In genomic region chr11:116642681-116643578, GRCm38 (mm10) we compare ENCODE assay signal across 8 mouse cellular contexts. TPM values are rescaled to one million over a fixed set of nuclear protein-coding genes. Genes with fewer than 3 reads are reported as not detected.
A peak's percentile ranks its signal among the peaks of the same experiment; 100 is the strongest.
DNase-seq lines count a peak whose midpoint lies in the region; ATAC-seq and TF ChIP-seq lines count a peak whose summit lies in the region.

No protein-coding gene starts in this region.

- H3K4me2 ChIP-seq in hindbrain, postnatal 0 days (ENCODE audit: low read depth, low read length) = peak overlapping the region; percentile 32

- 37% methylated on average over 14 of the region's 14 CpGs for WGBS in hindbrain, postnatal 0 days

- no peaks in the 10 kb centered on the region for H3K27me3 ChIP-seq in hindbrain, postnatal 0 days (ENCODE audit: insufficient read depth, low read length)

- H3K4me3 ChIP-seq in gastrocnemius, adult 2 months = peak overlapping the region; percentile 40; the same call in 1 of the 2 replicates
- no peak overlapping the region for H3K4me3 ChIP-seq in hindbrain, postnatal 0 days (ENCODE audit: low read length)

- peak; percentile 92 for DNase-seq in adipocyte (ENCODE audit: low spot score)
- peak; percentile 90 for DNase-seq in gastrocnemius, adult 2 months
- DNase-seq in hindbrain, postnatal 0 days (ENCODE audit: low spot score) = peak; percentile 90
- peak; percentile 94 to 97 for DNase-seq in left cerebral cortex, adult 18-20 months (ENCODE audit: low spot score in 2 of 2)
- peak; percentile 86 to 96 for DNase-seq in right cerebral cortex, adult 2 months (ENCODE audit: low spot score in 2 of 2)
- peak; percentile 76 for DNase-seq in urinary bladder, postnatal 10 days (ENCODE audit: low spot score)

- H3K4me1 ChIP-seq in hindbrain, postnatal 0 days (ENCODE audit: insufficient read depth, low read length) = no peaks in the 10 kb centered on the region

- no peak; the same call in 1 of the 2 replicates for TF ChIP-seq CTCF in gastrocnemius, adult 2 months (IDR thresholded peaks at IDR 0.05)
- TF ChIP-seq CTCF in hindbrain, postnatal 0 days (IDR thresholded peaks at IDR 0.05; ENCODE audit: low read depth) = peak; percentile 99

- intact Hi-C loops in gastrocnemius, adult 2 months (cut with DNase I) = loop anchor here (1.0 kb wide), 2 partner anchors 28 to 165 kb away; no protein-coding TSS in a partner anchor

- peak; percentile 95 for ATAC-seq in common myeloid progenitor, adult 5-6 weeks (replicated peaks; ENCODE audit: low read depth, poor library complexity, severe bottlenecking)
- peak; percentile 76 for ATAC-seq in hindbrain, postnatal 0 days
- peak; percentile 91 for ATAC-seq in megakaryocyte progenitor cell, adult 5-6 weeks (replicated peaks; ENCODE audit: poor library complexity)

- H3K27ac ChIP-seq in gastrocnemius, adult 2 months = peak overlapping the region; percentile 89
- no peak overlapping the region for H3K27ac ChIP-seq in hindbrain, postnatal 0 days

- no peaks in the 10 kb centered on the region for H3K36me3 ChIP-seq in hindbrain, postnatal 0 days (ENCODE audit: insufficient read depth, low read length)

- H3K9me3 ChIP-seq in hindbrain, postnatal 0 days (ENCODE audit: low read length) = no peaks in the 10 kb centered on the region

- H3K9ac ChIP-seq in hindbrain, postnatal 0 days (replicated peaks; ENCODE audit: low read length) = no peak overlapping the region

RNA-seq across cellular contexts. Expression of gene Prcd, which starts 10.4 kb away (rescaled TPM):
- total RNA-seq in common myeloid progenitor, adult 5-6 weeks (2017) = not detected in 2 replicates
- 1 to 10 TPM in 1 of 2 experiments, not detected in 1; 1.0 TPM for total RNA-seq in gastrocnemius, adult 2 months (2021)
- total RNA-seq in hindbrain, postnatal 0 days (2014; rRNA removed) = 1.2 and 1.3 TPM in 2 replicates
- polyA plus RNA-seq in hindbrain, postnatal 0 days (2015; fragmentation: Nextera tagmentation; extraction: Ambion mirVana) = 5.3 and 6.4 TPM in 2 replicates
- total RNA-seq in left cerebral cortex, adult 18-20 months (2021) = 1 to 10 TPM; 3.7 to 7.9 TPM
- total RNA-seq in megakaryocyte progenitor cell, adult 5-6 weeks (2015) = 0.47 TPM in 1 of 2 replicates, not detected in the other
- 0.17 TPM in 1 of 2 replicates, not detected in the other for total RNA-seq in megakaryocyte progenitor cell, adult 5-6 weeks (2017)

RNA-seq across cellular contexts. Expression of gene Cygb, which starts 11.2 kb away (rescaled TPM):
- not detected in 2 replicates for total RNA-seq in common myeloid progenitor, adult 5-6 weeks (2017)
- 10 to 100 TPM in 1 of 2 experiments, 1 to 10 TPM in 1; 9.6 to 14.7 TPM for total RNA-seq in gastrocnemius, adult 2 months (2021)
- 48.4 and 54.7 TPM in 2 replicates for total RNA-seq in hindbrain, postnatal 0 days (2014; rRNA removed)
- 46.0 and 48.1 TPM in 2 replicates for polyA plus RNA-seq in hindbrain, postnatal 0 days (2015; fragmentation: Nextera tagmentation; extraction: Ambion mirVana)
- 10 to 100 TPM; 48.6 to 55.9 TPM for total RNA-seq in left cerebral cortex, adult 18-20 months (2021)
- total RNA-seq in megakaryocyte progenitor cell, adult 5-6 weeks (2015) = not detected in 2 replicates
- total RNA-seq in megakaryocyte progenitor cell, adult 5-6 weeks (2017) = not detected in 2 replicates

RNA-seq across cellular contexts. Expression of gene Rhbdf2, which starts 16.1 kb away (rescaled TPM):
- 2.1 and 2.4 TPM in 2 replicates for total RNA-seq in common myeloid progenitor, adult 5-6 weeks (2017)
- 10 to 100 TPM; 11.6 to 14.4 TPM for total RNA-seq in gastrocnemius, adult 2 months (2021)
- 3.8 and 4.0 TPM in 2 replicates for total RNA-seq in hindbrain, postnatal 0 days (2014; rRNA removed)
- 1.1 and 1.6 TPM in 2 replicates for polyA plus RNA-seq in hindbrain, postnatal 0 days (2015; fragmentation: Nextera tagmentation; extraction: Ambion mirVana)
- total RNA-seq in left cerebral cortex, adult 18-20 months (2021) = 1 to 10 TPM; 1.6 to 1.9 TPM
- 3.7 and 4.9 TPM in 2 replicates for total RNA-seq in megakaryocyte progenitor cell, adult 5-6 weeks (2015)
- 2.7 and 3.5 TPM in 2 replicates for total RNA-seq in megakaryocyte progenitor cell, adult 5-6 weeks (2017)

RNA-seq across cellular contexts. Expression of gene Aanat, which starts 56.7 kb away (rescaled TPM):
- not detected in 2 replicates for total RNA-seq in common myeloid progenitor, adult 5-6 weeks (2017)
- total RNA-seq in gastrocnemius, adult 2 months (2021) = not detected
- total RNA-seq in hindbrain, postnatal 0 days (2014; rRNA removed) = 0.68 TPM in 1 of 2 replicates, not detected in the other
- 0.46 and 0.81 TPM in 2 replicates for polyA plus RNA-seq in hindbrain, postnatal 0 days (2015; fragmentation: Nextera tagmentation; extraction: Ambion mirVana)
- total RNA-seq in left cerebral cortex, adult 18-20 months (2021) = 1 to 10 TPM in 1 of 2 experiments, under 1 TPM in 1; 0.56 to 1.4 TPM
- not detected in 2 replicates for total RNA-seq in megakaryocyte progenitor cell, adult 5-6 weeks (2015)
- total RNA-seq in megakaryocyte progenitor cell, adult 5-6 weeks (2017) = not detected in 2 replicates

Comparison
In these comparisons a context has a peak if more than half of its experiments do, and no peak if none do; other contexts are left out.
1. RNA of gene Cygb, which starts 11.2 kb away (total RNA-seq): 48.6 to 55.9 TPM in left cerebral cortex, adult 18-20 months, 48.4 to 54.7 TPM in hindbrain, postnatal 0 days and 9.6 to 14.7 TPM in gastrocnemius, adult 2 months; not detected in common myeloid progenitor, adult 5-6 weeks and not detected in megakaryocyte progenitor cell, adult 5-6 weeks; every median in the first group is over 10 times any median in the second.
2. Peak in every context shown above with its lines, with median percentiles within 50 percentile points of each other: DNase-seq and ATAC-seq.